ENCODE assay signal across 9 mouse cellular contexts in genomic region chr5:134101883-134102282, GRCm38 (mm10). TPM values are rescaled to one million over a fixed set of nuclear protein-coding genes. Genes with fewer than 3 reads are reported as not detected.
DNase-seq lines count a peak whose midpoint lies in the region; ATAC-seq and TF ChIP-seq lines count a peak whose summit lies in the region.
"Had no signal": no experiment of that assay in that cellular context is flagged by ENCODE, and none has a peak within 500 bp of the region (broad histone marks: within the 10 kb centered on the region; RNA-seq: fewer than 3 reads in every experiment).

No protein-coding gene starts in this region.

- ATAC-seq in hindbrain, embryonic 13.5 days (ENCODE audit: low FRiP score) = no peak
- ATAC-seq in lung, postnatal 0 days = peak; percentile 21; the same call in 1 of the 2 replicates
- peak; percentile 12; the same call in 1 of the 2 replicates for ATAC-seq in stomach, embryonic 16.5 days (ENCODE audit: insufficient read depth, low FRiP score)

- H3K4me1 ChIP-seq in CH12.LX (ENCODE audit: control insufficient read depth in 1 of 2, insufficient read depth in 2 of 2) = peaks cover 15 to 44% of the 10 kb centered on the region in 2 experiments
- H3K4me1 ChIP-seq in hindbrain, embryonic 13.5 days (replicated peaks) = peaks cover 36% of the 10 kb centered on the region
- no peaks in the 10 kb centered on the region; the same call in 1 of the 2 replicates for H3K4me1 ChIP-seq in lung, postnatal 0 days (ENCODE audit: insufficient read depth, low read depth, low read length)
- H3K4me1 ChIP-seq in stomach, embryonic 16.5 days (ENCODE audit: control insufficient read depth, insufficient read depth, low read length) = peaks cover 17% of the 10 kb centered on the region

- peak; percentile 30 to 33 for DNase-seq in cerebellum, postnatal 14 days
- no peak for DNase-seq in cerebellum, postnatal 36 days
- DNase-seq in CH12.LX (ENCODE audit: extremely low read depth) = no peak
- DNase-seq in lung, postnatal 0 days (ENCODE audit: low spot score) = peak; percentile 56
- no peak for DNase-seq in cerebellum, adult 8-10 months
- DNase-seq in left cerebral cortex, adult 8-10 months (ENCODE audit: low spot score in 2 of 2) = no peak

- no peak overlapping the region for H3K9ac ChIP-seq in CH12.LX (ENCODE audit: insufficient read depth, low read depth)
- peak overlapping the region; percentile 90 for H3K9ac ChIP-seq in hindbrain, embryonic 13.5 days
- no peak overlapping the region for H3K9ac ChIP-seq in lung, postnatal 0 days (replicated peaks; ENCODE audit: low read depth)
- no peak overlapping the region for H3K9ac ChIP-seq in stomach, embryonic 16.5 days (ENCODE audit: low read length)
- H3K9ac ChIP-seq: lung, embryonic 15.5 days had no signal

- no peak for TF ChIP-seq CTCF in CH12.LX (conservative IDR thresholded peaks at IDR 0.05 in 1 of 2, IDR thresholded peaks at IDR 0.05 in 1 of 2; ENCODE audit: low read depth in 2 of 2, low read length in 2 of 2)
- no peak for TF ChIP-seq CTCF in lung, postnatal 0 days (IDR thresholded peaks at IDR 0.05)

- WGBS in hindbrain, embryonic 13.5 days = 34% methylated on average over 5 of the region's 5 CpGs
- WGBS in lung, postnatal 0 days = 24% methylated on average over 5 of the region's 5 CpGs
- WGBS in stomach, embryonic 16.5 days = 24% methylated on average over 5 of the region's 5 CpGs

- H3K4me2 ChIP-seq in CH12.LX (ENCODE audit: insufficient read depth, low read depth, poor library complexity, severe bottlenecking) = 0 out of 2 replicates have a peak overlapping the region, but pooled peaks have one; percentile 22
- H3K4me2 ChIP-seq in hindbrain, embryonic 13.5 days = peak overlapping the region; percentile 74
- no peak overlapping the region for H3K4me2 ChIP-seq in lung, postnatal 0 days (replicated peaks; ENCODE audit: low read depth, low read length)
- 0 out of 2 replicates have a peak overlapping the region, but pooled peaks have one; percentile 10 for H3K4me2 ChIP-seq in stomach, embryonic 16.5 days (ENCODE audit: low read depth, low read length)
- H3K4me2 ChIP-seq: lung, embryonic 15.5 days had no signal

- TF ChIP-seq POLR2A in CH12.LX (IDR thresholded peaks at IDR 0.05; ENCODE audit: low read depth, low read length) = no peak

- peak; percentile 41; the same call in 1 of the 2 replicates for TF ChIP-seq EP300 in CH12.LX (IDR thresholded peaks at IDR 0.05; ENCODE audit: low read length)
- TF ChIP-seq EP300 in lung, postnatal 0 days (IDR thresholded peaks at IDR 0.05) = no peak

- in situ Hi-C loops in CH12.LX (cut with MboI; ENCODE audit: low pct_ligation_motif_present, low pct_unique_long_range_greater_than_20kb, low sequenced_read_pairs) = no loop called here

- TF ChIP-seq RAD21 in CH12.LX (IDR thresholded peaks at IDR 0.05; ENCODE audit: low read depth, low read length) = no peak

- H3K9me3 ChIP-seq in CH12.LX (replicated peaks; ENCODE audit: low read length) = peaks cover 14% of the 10 kb centered on the region
- no peaks in the 10 kb centered on the region for H3K9me3 ChIP-seq in hindbrain, embryonic 13.5 days
- no peaks in the 10 kb centered on the region for H3K9me3 ChIP-seq in lung, postnatal 0 days (ENCODE audit: low read length)
- H3K9me3 ChIP-seq in stomach, embryonic 16.5 days (replicated peaks; ENCODE audit: control insufficient read depth, low read length) = no peaks in the 10 kb centered on the region
- H3K9me3 ChIP-seq: lung, embryonic 15.5 days had no signal

- peak overlapping the region in 1 of 3 experiments; percentile 4 for H3K4me3 ChIP-seq in CH12.LX (replicated peaks in 1 of 3; ENCODE audit: low read depth in 2 of 3, low read length in 2 of 3, poor library complexity in 1 of 3)
- H3K4me3 ChIP-seq in hindbrain, embryonic 13.5 days = peak overlapping the region; percentile 83
- no peak overlapping the region for H3K4me3 ChIP-seq in lung, postnatal 0 days (ENCODE audit: low read depth, low read length)
- no peak overlapping the region for H3K4me3 ChIP-seq in stomach, embryonic 16.5 days (replicated peaks; ENCODE audit: low read length)
- H3K4me3 ChIP-seq: lung, embryonic 15.5 days had no signal

- no peaks in the 10 kb centered on the region for H3K27me3 ChIP-seq in CH12.LX (replicated peaks)
- no peaks in the 10 kb centered on the region for H3K27me3 ChIP-seq in hindbrain, embryonic 13.5 days
- no peaks in the 10 kb centered on the region for H3K27me3 ChIP-seq in lung, postnatal 0 days (replicated peaks; ENCODE audit: insufficient read depth, low read length)
- H3K27me3 ChIP-seq in stomach, embryonic 16.5 days (ENCODE audit: control insufficient read depth, insufficient read depth, low read length) = no peaks in the 10 kb centered on the region
- H3K27me3 ChIP-seq: lung, embryonic 15.5 days had no signal

- no peaks in the 10 kb centered on the region for H3K79me2 ChIP-seq in CH12.LX (replicated peaks; ENCODE audit: control insufficient read depth, extremely low read depth, insufficient read depth, poor library complexity, severe bottlenecking)

- H3K36me3 ChIP-seq in CH12.LX (replicated peaks in 1 of 2; ENCODE audit: control insufficient read depth in 1 of 2, insufficient read depth in 1 of 2, low read length in 1 of 2) = peaks cover 0 to 7% of the 10 kb centered on the region in 2 experiments
- H3K36me3 ChIP-seq in hindbrain, embryonic 13.5 days = peaks cover 19% of the 10 kb centered on the region
- no peaks in the 10 kb centered on the region for H3K36me3 ChIP-seq in lung, postnatal 0 days (ENCODE audit: insufficient read depth, low read length)
- H3K36me3 ChIP-seq in stomach, embryonic 16.5 days (ENCODE audit: control insufficient read depth, insufficient read depth, low read length) = no peaks in the 10 kb centered on the region
- H3K36me3 ChIP-seq: lung, embryonic 15.5 days had no signal

- H3K27ac ChIP-seq in CH12.LX (ENCODE audit: insufficient read depth, low read depth) = peak overlapping the region; percentile 62
- no peak overlapping the region for H3K27ac ChIP-seq in hindbrain, embryonic 13.5 days
- no peak overlapping the region for H3K27ac ChIP-seq in lung, postnatal 0 days (ENCODE audit: low read length)
- H3K27ac ChIP-seq in stomach, embryonic 16.5 days (ENCODE audit: low read length) = 0 out of 2 replicates have a peak overlapping the region, but pooled peaks have one; percentile 12
- H3K27ac ChIP-seq: lung, embryonic 15.5 days had no signal

- dilution Hi-C loops in CH12.LX (cut with MboI; ENCODE audit: extremely low pct_ligation_motif_present, extremely low pct_unique_long_range_greater_than_20kb, low sequenced_read_pairs) = no loop called here

TF ChIP-seq in CH12.LX, 34 proteins besides CTCF, POLR2A, EP300 and RAD21:
- TF ChIP-seq SMC3 (IDR thresholded peaks at IDR 0.05; ENCODE audit: low read depth, low read length) (no peak), GABPA (IDR thresholded peaks at IDR 0.05; ENCODE audit: insufficient replicate concordance, low read depth, low read length) (no peak), CHD1 (IDR thresholded peaks at IDR 0.05; ENCODE audit: low read depth, low read length) (0 out of 2 replicates have a peak, but pooled peaks have one; percentile 51), MEF2A (IDR thresholded peaks at IDR 0.05; ENCODE audit: borderline replicate concordance, low read depth, low read length) (peak; percentile 59; the same call in 1 of the 2 replicates), POLR2AphosphoS2 (IDR thresholded peaks at IDR 0.05; ENCODE audit: low read depth, low read length) (no peak), ZNF384 (IDR thresholded peaks at IDR 0.05; ENCODE audit: low read depth, low read length) (no peak), ELF1 (IDR thresholded peaks at IDR 0.05; ENCODE audit: low read depth, low read length) (no peak), ZMIZ1 (IDR thresholded peaks at IDR 0.05; ENCODE audit: low read depth, low read length) (no peak), IRF4 (IDR thresholded peaks at IDR 0.05; ENCODE audit: low read depth, low read length) (peak; percentile 94), TBP (conservative IDR thresholded peaks at IDR 0.05; ENCODE audit: low read depth, low read length) (no peak), ETS1 (conservative IDR thresholded peaks at IDR 0.05; ENCODE audit: low read depth, low read length) (peak; percentile 35; the same call in 1 of the 2 replicates), NELFE (IDR thresholded peaks at IDR 0.05; ENCODE audit: low read depth, low read length) (no peak), MYC (IDR thresholded peaks at IDR 0.05; ENCODE audit: low read depth, low read length) (no peak), JUN (IDR thresholded peaks at IDR 0.05; ENCODE audit: insufficient read depth, low read depth, low read length) (peak; percentile 50), TCF12 (IDR thresholded peaks at IDR 0.05; ENCODE audit: low read depth, low read length) (no peak; the same call in 1 of the 2 replicates), JUND (conservative IDR thresholded peaks at IDR 0.05; ENCODE audit: low read depth, low read length) (peak; percentile 60), MAFK (IDR thresholded peaks at IDR 0.05; ENCODE audit: insufficient replicate concordance, low read length) (peak; percentile 56; the same call in 1 of the 2 replicates), USF1 (IDR thresholded peaks at IDR 0.05; ENCODE audit: low read depth, low read length) (no peak), CHD2 (IDR thresholded peaks at IDR 0.05; ENCODE audit: low read length) (peak; percentile 73)

RNA-seq across cellular contexts. Expression of gene Castor2, which starts 2.4 kb away (rescaled TPM):
- total RNA-seq in CH12.LX (2012; rRNA removed) (1.2 and 1.3 TPM in 2 replicates), CH12.LX (2014; rRNA removed) (0.31 and 0.35 TPM in 2 replicates)
- 3.8 and 3.9 TPM in 2 replicates for polyA plus RNA-seq in CH12.LX (2012; ENCODE audit: insufficient read length, low read depth)
- 23.8 and 29.3 TPM in 2 replicates for polyA plus RNA-seq in hindbrain, embryonic 13.5 days (2015; fragmentation: Nextera tagmentation; extraction: Ambion mirVana)
- polyA plus RNA-seq in lung, postnatal 0 days (2015; fragmentation: Nextera tagmentation; extraction: Ambion mirVana) = 6.3 and 7.8 TPM in 2 replicates
- 3.8 and 4.4 TPM in 2 replicates for polyA plus RNA-seq in stomach, embryonic 16.5 days (2015; fragmentation: Nextera tagmentation; extraction: Ambion mirVana)
- 10 to 100 TPM; 62.4 to 89.4 (median 68.0) TPM for total RNA-seq in left cerebral cortex, adult 8-10 months (2022)

Comparison
In these comparisons a context has a peak if more than half of its experiments do, and no peak if none do; other contexts are left out.
1. DNase-seq: peak in cerebellum, postnatal 14 days (2 of 2) and lung, postnatal 0 days (single experiment); none in cerebellum, postnatal 36 days (0 of 2), CH12.LX (single experiment), cerebellum, adult 8-10 months (single experiment) and left cerebral cortex, adult 8-10 months (0 of 2).
2. H3K27ac ChIP-seq: peak in CH12.LX (single experiment) and stomach, embryonic 16.5 days (single experiment); none in hindbrain, embryonic 13.5 days (single experiment) and lung, postnatal 0 days (single experiment).